Mouse (Mus musculus) right cerebral cortex, adult 2 months (tissue): Measurements from ENCODE around the gene Pear1.

Source experiments
- DNase-seq, 2 experiments: peaks; one replicate each; pipeline ENCODE4 v3.0.0; 2021 to 2022; ENCODE audit warnings: low spot score in 2 of 2

Gene Pear1

DNA sequence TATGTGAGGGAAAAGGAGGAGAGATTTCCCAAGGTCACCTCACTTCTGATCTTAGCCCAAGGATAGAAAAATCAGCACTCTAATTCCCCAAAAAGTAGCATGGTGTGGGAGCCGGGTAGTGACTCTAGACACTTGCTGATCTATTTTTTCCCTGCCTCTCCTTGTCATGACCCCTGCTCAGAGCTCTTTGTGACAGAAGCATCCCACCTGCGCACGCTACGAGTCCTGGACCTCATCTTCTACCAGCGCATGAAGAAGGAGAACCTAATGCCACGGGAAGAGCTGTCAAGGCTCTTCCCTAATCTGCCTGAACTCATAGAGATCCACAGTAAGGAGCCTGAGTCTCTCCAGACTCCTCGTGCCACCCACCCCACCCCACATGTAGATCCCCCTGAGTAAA is 97.9 kb downstream of the Pear1 start:
- DNase-seq: no peak

DNA sequence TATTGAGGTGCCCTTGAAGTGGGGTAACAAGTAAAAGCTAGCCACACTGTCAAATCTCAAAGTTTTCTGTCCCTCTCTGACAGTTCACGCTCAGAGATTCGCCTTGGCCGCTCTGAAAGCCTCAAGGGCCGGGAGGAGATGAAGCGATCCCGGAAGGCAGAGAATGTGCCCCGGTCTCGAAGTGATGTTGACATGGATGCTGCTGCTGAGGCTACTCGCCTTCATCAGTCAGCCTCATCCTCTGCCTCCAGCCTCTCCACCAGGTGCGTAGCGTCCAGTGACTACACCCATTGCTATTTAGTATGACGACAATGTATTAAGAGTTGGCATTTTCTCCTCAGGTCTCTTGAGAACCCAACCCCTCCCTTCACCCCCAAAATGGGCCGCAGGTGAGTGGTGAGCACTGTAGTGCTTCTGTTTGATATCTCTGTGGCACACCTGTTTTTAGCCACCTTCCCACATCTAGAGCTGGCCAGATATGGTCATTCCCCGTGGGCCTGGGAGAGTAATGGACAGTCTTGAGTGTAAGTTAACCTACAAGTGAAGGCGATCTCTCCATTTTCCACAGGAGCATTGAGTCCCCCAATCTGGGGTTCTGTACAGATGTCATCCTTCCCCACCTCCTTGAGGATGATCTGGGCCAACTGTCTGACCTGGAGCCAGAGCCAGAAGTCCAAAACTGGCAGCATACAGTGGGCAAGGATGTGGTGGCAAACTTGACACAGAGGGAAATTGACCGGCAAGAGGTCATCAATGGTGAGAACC is 98.5 kb downstream of the Pear1 start:
- DNase-seq: no peak

DNA sequence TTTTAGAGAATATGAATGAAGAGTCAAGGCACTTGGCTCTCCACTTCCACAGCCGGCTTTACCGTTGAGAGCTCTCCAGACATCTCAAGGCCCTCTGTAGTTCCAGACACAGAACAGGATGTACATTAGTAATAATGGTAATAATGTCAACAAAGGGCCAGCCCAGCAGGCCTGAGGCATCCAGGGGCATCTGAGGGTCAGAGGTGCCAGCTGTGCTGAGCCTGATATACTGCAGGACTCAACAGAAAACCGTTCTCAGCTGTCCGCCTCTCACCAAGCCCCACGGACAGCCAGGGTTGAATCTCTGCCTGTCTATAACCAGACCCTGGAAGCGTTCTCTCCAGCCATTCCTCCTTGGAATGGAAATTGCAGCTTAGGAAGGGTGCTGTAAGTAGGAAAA is 99.5 kb downstream of the Pear1 start:
- no peak for DNase-seq

DNA sequence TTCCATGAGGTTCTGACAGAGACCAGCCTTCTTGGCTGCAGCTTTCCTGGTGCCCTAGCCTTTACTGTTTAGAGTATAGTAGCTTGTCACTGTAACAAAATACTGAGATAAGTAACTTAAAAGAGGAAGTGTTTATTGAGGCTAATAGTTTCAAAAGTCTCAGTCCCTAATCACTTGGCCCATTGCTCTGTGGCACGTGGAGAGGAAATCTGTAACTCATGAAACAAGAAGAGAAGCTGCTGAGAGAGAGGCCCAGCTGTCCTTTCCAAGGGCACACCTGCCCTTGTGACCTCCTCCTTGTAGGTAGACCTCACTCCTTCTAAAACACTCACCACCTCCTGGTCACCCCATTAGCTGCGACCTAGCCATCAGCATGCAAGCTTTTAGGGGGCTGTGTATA is 105.6 kb downstream of the Pear1 start:
- DNase-seq: no peak
